Mouse (Mus musculus): Measurements from ENCODE around the gene Pkn1.
A peak's percentile ranks its signal among the peaks of the same experiment; 100 is the strongest.

The Pkn1 gene

GRCm38 (mm10) chr8:83652744-83653661 is 46.0 kb downstream of the Pkn1 start:
- peak; percentile 62 for DNase-seq (ENCODE audit: low read depth)

GRCm38 (mm10) chr8:83652030-83652743 is 46.8 kb downstream of the Pkn1 start, which contains the start of gene Gipc1:
TSS of gene Gipc1 (plus strand) at chr8:83652677.
- DNase-seq (ENCODE audit: low read depth): peak; percentile 97

DNA sequence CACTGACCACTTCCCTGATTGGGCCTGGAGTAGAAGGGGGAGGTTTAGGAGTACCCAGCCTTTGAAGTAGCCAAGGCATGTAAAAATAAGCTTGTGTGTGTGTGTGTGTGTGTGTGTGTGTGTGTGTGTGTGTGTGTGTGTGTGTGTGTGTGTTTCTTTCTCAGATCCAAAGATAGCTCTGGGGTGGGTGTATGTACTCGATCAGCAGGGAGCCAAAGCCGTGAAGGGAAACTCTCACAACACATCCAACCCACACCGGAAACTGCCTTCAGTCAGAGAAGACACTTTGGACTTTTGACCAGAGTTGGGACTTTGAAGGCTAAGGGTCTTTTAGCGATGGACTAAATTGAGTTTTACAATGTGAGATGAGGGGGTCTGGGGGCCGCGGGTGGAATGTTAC is 49.3 kb downstream of the Pkn1 start:
- DNase-seq (ENCODE audit: low read depth): no peak

- no peak for DNase-seq (ENCODE audit: low read depth)
Measured at GRCm38 (mm10) chr8:83648031-83648430, 50.9 kb downstream of the Pkn1 start.

DNA sequence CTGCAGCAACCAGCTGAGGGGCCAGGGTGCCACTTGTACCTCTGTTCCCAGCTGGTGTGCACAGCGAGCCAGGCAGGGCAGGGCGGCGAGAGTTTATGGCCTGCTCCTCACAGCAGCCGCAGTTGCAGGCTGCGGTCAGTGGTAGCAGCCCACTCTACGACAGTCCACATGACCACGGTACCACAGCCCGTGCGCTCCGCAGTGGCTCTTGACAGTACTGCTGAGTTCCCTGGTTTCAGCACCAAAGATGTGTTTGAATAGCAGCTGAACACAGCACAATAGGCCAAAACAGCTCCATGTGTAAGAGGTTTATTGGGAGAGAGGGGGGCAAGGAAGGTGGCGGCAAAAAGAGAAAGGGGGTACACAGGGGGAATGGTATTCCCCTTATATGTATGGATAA is 51.5 kb downstream of the Pkn1 start:
- no peak for DNase-seq (ENCODE audit: low read depth)

DNA sequence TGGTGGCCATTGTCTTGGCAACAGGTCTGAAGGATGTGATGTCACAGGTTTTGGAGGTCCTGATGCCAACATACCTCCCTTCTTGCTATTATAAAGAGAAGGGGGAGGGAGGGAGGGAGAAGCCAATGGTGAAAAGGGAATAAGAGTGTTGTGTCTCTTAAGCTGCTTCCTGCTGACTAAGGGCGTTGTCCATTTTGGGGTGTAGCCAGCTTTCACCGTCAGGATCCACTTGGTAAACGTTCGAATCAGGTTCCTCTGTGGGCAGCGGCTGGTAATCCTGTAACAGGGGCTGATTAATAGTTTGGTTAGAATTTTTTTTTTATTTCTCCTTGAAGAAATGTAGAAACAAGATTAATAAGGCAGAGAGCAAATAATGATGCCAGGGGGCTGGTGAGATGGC is 59.3 kb downstream of the Pkn1 start:
- DNase-seq (ENCODE audit: low read depth): no peak

DNA sequence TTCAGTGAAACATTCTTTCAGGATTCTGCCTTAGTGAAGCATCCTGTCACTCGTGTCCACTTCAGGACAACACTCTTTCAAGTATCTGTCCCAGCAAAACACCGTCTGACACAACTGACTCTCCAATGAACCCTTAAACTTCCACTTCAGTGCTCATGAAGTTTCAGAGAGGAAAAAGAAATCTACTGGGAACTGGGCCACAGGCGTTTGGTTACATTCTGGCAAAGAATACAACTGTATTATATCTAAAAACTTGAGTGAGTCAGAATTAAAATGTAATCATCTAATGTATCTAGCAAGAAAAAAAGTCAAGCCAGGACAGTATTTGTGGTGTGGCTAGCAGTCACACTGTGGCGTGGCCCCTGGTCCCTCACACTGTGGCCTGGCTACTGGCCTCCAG is 60.1 kb downstream of the Pkn1 start:
- no peak for DNase-seq (ENCODE audit: low read depth)

- no peak for DNase-seq (ENCODE audit: low read depth)
Measured at GRCm38 (mm10) chr8:83632083-83632707, 66.8 kb downstream of the Pkn1 start.

GRCm38 (mm10) chr8:83625676-83626299 is 73.2 kb downstream of the Pkn1 start:
- DNase-seq (ENCODE audit: low read depth): no peak

DNA sequence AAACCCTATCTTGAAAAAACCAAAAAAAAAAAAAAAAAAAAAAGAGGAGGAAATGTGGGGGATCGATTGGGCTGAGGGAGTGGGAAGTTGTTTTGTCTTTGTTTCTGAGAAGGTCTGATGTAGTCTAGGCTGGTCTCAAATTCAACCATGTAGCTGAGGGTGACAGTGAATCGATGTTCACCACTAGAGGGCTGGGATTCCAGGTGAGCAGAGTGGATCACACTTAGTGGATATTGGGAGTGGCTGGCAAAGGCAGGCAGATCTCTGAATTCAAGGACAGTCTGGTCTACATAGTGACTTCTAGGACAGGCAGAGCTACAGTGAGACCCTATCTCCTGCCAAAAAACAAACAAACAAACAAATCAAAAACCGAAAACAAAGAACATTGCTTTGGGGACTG is 74.2 kb downstream of the Pkn1 start:
- DNase-seq (ENCODE audit: low read depth): peak; percentile 48

DNA sequence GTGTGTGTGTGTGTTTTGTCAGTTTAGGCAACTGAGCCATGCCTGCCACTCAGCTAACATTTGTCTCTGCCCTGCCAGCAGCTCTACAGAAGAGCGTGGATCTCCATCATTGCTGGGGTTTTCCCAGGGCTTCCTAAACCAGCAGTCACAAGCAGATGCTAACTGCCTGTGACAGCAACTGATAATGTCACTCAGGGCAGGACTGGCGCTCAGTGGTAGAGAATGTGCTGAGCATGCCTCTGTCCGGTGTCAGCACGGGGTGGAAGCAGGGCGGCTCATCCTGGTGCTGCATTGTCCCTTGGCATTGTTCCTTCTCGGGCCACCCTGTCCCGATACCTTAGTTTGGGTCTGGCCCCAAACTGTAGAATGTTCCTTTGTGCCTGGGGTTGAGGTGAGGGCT is 75.4 kb downstream of the Pkn1 start:
- DNase-seq (ENCODE audit: low read depth): no peak

- peak; percentile 91 for DNase-seq (ENCODE audit: low read depth)
Measured at GRCm38 (mm10) chr8:83622389-83622989, 76.5 kb downstream of the Pkn1 start.

GRCm38 (mm10) chr8:83621691-83622388 is 77.1 kb downstream of the Pkn1 start:
- no peak for DNase-seq (ENCODE audit: low read depth)

GRCm38 (mm10) chr8:83619568-83620285 is 79.3 kb downstream of the Pkn1 start:
- DNase-seq (ENCODE audit: low read depth): no peak

DNA sequence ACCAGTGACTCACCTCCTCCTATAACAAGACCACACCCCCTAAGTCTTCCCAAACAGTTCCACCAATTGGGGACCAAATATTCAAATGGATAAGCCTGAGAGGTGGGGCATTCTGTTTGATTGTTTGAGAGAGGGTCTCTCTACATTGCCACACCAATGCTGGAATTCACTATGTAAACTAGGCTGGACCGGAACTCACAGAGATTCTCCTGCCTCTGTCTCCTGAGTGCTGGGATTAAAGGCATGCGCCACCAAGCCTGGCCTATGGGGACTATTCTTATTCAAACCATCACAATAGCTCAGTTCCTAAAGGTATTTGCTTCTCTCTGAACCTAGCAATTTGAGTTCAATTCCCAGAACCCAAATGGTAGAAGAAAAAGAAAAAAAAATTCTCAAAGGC is 80.4 kb downstream of the Pkn1 start:
- DNase-seq (ENCODE audit: low read depth): no peak

DNA sequence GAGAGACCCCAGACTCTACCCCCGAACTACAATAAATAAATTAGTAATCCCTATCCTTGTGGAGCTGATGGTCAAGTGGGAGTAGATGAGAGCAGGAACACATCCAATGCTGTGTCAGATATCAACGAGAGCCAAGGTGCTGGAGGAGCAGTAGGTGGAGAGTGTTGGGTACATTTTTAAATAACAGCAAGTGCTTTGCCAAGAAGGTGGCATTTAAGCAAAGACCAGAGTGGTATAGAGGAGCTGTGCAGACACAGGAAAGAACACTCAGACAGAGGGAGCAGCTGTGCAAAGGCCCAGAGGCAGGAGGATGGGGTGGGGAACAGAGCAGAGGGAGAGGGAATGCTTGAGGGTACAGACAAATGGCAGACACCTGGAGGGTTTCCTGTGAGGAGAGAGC is 81.9 kb downstream of the Pkn1 start:
- no peak for DNase-seq (ENCODE audit: low read depth)

DNA sequence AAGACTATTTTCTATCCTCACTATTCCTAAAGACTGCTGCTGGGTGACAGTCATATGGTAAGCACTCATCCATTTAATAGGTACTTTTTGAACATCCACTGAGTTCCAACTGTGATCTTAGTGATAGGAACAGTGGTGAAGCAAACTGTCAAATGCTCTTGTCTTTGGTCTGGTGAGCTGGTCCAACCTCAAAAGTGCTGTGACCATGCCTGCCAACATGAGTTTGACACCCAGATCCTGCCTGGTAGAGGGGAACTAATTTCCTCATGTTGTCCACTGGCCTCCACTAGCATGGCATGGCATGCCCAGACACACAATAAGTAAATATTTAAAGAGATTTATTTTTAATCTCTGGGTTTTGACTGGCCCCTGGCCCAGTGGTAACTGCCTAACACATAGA is 82.4 kb downstream of the Pkn1 start:
- DNase-seq (ENCODE audit: low read depth): no peak
